23 mouse cellular contexts compared by ENCODE assay signal in the genomic region with DNA sequence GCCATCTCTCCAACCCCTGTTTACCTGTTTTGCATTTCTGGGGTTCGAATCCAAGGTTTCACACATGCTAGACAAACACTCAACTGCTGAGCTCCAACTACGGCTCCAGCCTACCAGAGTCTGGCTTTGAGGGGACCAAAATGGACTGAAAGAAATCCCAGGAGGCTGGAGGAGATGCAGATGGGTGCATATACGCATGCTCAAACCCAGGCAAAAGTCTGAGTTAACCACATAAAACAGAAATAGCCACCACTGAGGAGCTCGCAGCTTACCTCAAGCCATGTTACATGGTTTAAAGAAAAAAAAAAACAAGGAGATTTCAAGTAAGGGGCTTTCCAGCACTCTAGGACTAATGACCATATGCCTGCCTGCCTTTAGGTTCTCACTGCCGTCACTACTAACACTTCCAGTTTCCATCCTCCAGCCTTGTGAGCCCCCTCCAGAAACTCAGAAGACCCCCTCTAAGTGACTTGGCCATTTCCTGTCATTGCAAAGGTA.
"Had no signal": no experiment of that assay in that cellular context is flagged by ENCODE, and none has a peak within 500 bp of the region (broad histone marks: within the 10 kb centered on the region; RNA-seq: fewer than 3 reads in every experiment).

No protein-coding gene starts in this region.

- DNase-seq: gastrocnemius, postnatal 14 days; gastrocnemius, postnatal 36 days; heart, adult 18-20 months; heart, postnatal 14 days; heart, postnatal 36 days; kidney, adult 11 months; kidney, adult 2 months; kidney, adult 9 months; kidney, postnatal 25 days; kidney, postnatal 4 days; layer of hippocampus, adult 9-11 months; left cerebral cortex, postnatal 4 days had no signal

- H3K9ac ChIP-seq: heart, embryonic 13.5 days; heart, embryonic 15.5 days; hindbrain, embryonic 13.5 days; hindbrain, embryonic 15.5 days; kidney, embryonic 15.5 days; limb, embryonic 13.5 days; limb, embryonic 15.5 days; liver, embryonic 12.5 days had no signal

- H3K4me1 ChIP-seq: heart, embryonic 13.5 days; heart, embryonic 15.5 days; hindbrain, embryonic 13.5 days; hindbrain, embryonic 15.5 days; kidney, embryonic 15.5 days; limb, embryonic 13.5 days; limb, embryonic 15.5 days; liver, embryonic 12.5 days had no signal

- H3K36me3 ChIP-seq: heart, embryonic 13.5 days; heart, embryonic 15.5 days; hindbrain, embryonic 13.5 days; hindbrain, embryonic 15.5 days; kidney, embryonic 15.5 days; limb, embryonic 13.5 days; limb, embryonic 15.5 days; liver, embryonic 12.5 days had no signal

- ATAC-seq: hindbrain, postnatal 0 days; intestine, embryonic 16.5 days; liver, embryonic 12.5 days had no signal

- H3K27ac ChIP-seq: heart, embryonic 13.5 days; heart, embryonic 15.5 days; hindbrain, embryonic 13.5 days; hindbrain, embryonic 15.5 days; hindbrain, postnatal 0 days; kidney, embryonic 15.5 days; kidney, postnatal 0 days; limb, embryonic 13.5 days; limb, embryonic 15.5 days; liver, embryonic 12.5 days had no signal

- H3K4me3 ChIP-seq: heart, embryonic 13.5 days; heart, embryonic 15.5 days; hindbrain, embryonic 13.5 days; hindbrain, embryonic 15.5 days; kidney, embryonic 15.5 days; limb, embryonic 13.5 days; limb, embryonic 15.5 days; liver, embryonic 12.5 days had no signal

- H3K27me3 ChIP-seq: heart, embryonic 13.5 days; heart, embryonic 15.5 days; hindbrain, embryonic 13.5 days; hindbrain, embryonic 15.5 days; kidney, embryonic 15.5 days; limb, embryonic 13.5 days; limb, embryonic 15.5 days; liver, embryonic 12.5 days had no signal
